Mouse (Mus musculus): Measurements from ENCODE around the gene Catsper4. TPM values are rescaled to one million over a fixed set of nuclear protein-coding genes. Genes with fewer than 3 reads are reported as not detected.

Catsper4 gene
- polyA plus RNA-seq, 1 experiment from 2014 or later, result not detected

- Histone ChIP-seq H3K4me2 (replicated peaks) (no peak within 1 kb of the TSS), H3K4me3 (no peak within 1 kb of the TSS), H3K9ac (no peak within 1 kb of the TSS), H3K27ac (no peak within 1 kb of the TSS), H3K9me3 (no peaks in the 10 kb centered on the region), H3K27me3 (replicated peaks) (no peaks in the 10 kb centered on the region), H3K36me3 (no peaks in the 10 kb centered on the region), H3K4me1 (no peaks in the 10 kb centered on the region)
- no peak for ATAC-seq (ENCODE audit: low FRiP score, low read depth)
- 96% methylated on average over 4 of the region's 4 CpGs for WGBS
Measured at GRCm38 (mm10) chr4:134202904-134203303, 24.3 kb downstream of the Catsper4 start, which contains the start of gene Gm7534. TSS of gene Gm7534 (minus strand) at chr4:134203004.

DNA sequence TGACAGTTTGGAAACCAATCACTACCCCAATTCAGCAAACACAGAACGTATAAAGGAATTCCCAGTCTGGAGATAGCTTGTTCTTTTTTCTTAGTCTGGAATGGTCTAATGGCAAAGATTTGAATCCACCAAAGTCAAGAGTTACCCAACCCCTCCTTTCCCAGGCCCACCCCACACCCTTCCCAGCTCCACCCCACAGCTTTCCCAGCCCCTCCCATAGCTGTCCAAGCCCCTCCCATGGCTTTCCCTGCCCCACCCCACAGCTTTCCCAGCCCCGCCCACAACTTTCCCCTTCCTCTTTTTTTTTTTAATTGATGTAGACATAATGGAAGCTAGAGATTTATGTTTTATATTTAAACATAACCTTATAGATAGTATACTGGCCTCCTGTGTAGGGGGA lies 27.8 kb downstream of the Catsper4 start:
- H3K9ac ChIP-seq, result no peak overlapping the region
- no peaks in the 10 kb centered on the region for H3K9me3 ChIP-seq
- H3K36me3 ChIP-seq, result no peaks in the 10 kb centered on the region
- no peak overlapping the region for H3K4me2 ChIP-seq (replicated peaks)
- H3K4me3 ChIP-seq, result no peak overlapping the region
- no peak overlapping the region for H3K27ac ChIP-seq
- H3K27me3 ChIP-seq (replicated peaks), result no peaks in the 10 kb centered on the region
- ATAC-seq (ENCODE audit: low FRiP score, low read depth), result no peak
- H3K4me1 ChIP-seq, result no peaks in the 10 kb centered on the region
- WGBS, result 76% methylated on average over 2 of the region's 2 CpGs

- peak; percentile 6; the same call in 1 of the 2 replicates for ATAC-seq (ENCODE audit: low FRiP score, low read depth)
- Histone ChIP-seq H3K27me3 (replicated peaks) (no peaks in the 10 kb centered on the region), H3K36me3 (no peaks in the 10 kb centered on the region), H3K4me2 (replicated peaks) (peak overlapping the region; percentile 79), H3K9ac (peak overlapping the region; percentile 78), H3K27ac (peak overlapping the region; percentile 53; the same call in 1 of the 2 replicates), H3K4me3 (peak overlapping the region; percentile 73), H3K9me3 (no peaks in the 10 kb centered on the region), H3K4me1 (peaks cover 11% of the 10 kb centered on the region; the same call in 1 of the 2 replicates)
- WGBS, result under 1% methylated on average over 22 of the region's 22 CpGs
Measured at GRCm38 (mm10) chr4:134186268-134186667, 40.9 kb downstream of the Catsper4 start.

- WGBS, result 82% methylated on average over 3 of the region's 3 CpGs
- H3K4me3 ChIP-seq, result peak overlapping the region; percentile 73
Measured at GRCm38 (mm10) chr4:134185569-134185968, 41.6 kb downstream of the Catsper4 start.

GRCm38 (mm10) chr4:134183711-134184110 lies 43.5 kb downstream of the Catsper4 start:
- no peak overlapping the region for H3K4me3 ChIP-seq
- no peaks in the 10 kb centered on the region for H3K27me3 ChIP-seq (replicated peaks)
- WGBS, result 93% methylated on average over 3 of the region's 3 CpGs
- H3K27ac ChIP-seq, result no peak overlapping the region
- no peak overlapping the region for H3K4me2 ChIP-seq (replicated peaks)
- H3K9ac ChIP-seq, result no peak overlapping the region
- no peak for ATAC-seq (ENCODE audit: low FRiP score, low read depth)
- no peaks in the 10 kb centered on the region for H3K9me3 ChIP-seq
- peaks cover 11% of the 10 kb centered on the region; the same call in 1 of the 2 replicates for H3K4me1 ChIP-seq
- H3K36me3 ChIP-seq, result no peaks in the 10 kb centered on the region

More at GRCm38 (mm10) chr4:134185569-134185968, 41.6 kb downstream of the Catsper4 start:
- Histone ChIP-seq H3K27ac (no peak overlapping the region), H3K9ac (peak overlapping the region; percentile 78; the same call in 1 of the 2 replicates), H3K9me3 (no peaks in the 10 kb centered on the region), H3K27me3 (replicated peaks) (no peaks in the 10 kb centered on the region), H3K4me2 (replicated peaks) (peak overlapping the region; percentile 79), H3K36me3 (no peaks in the 10 kb centered on the region), H3K4me1 (peaks cover 11% of the 10 kb centered on the region; the same call in 1 of the 2 replicates)
- no peak for ATAC-seq (ENCODE audit: low FRiP score, low read depth)

- Histone ChIP-seq H3K27ac (no peak overlapping the region), H3K36me3 (no peaks in the 10 kb centered on the region), H3K4me1 (peaks cover 11% of the 10 kb centered on the region; the same call in 1 of the 2 replicates), H3K4me2 (replicated peaks) (no peak overlapping the region), H3K27me3 (replicated peaks) (no peaks in the 10 kb centered on the region), H3K4me3 (no peak overlapping the region), H3K9ac (no peak overlapping the region), H3K9me3 (no peaks in the 10 kb centered on the region)
- ATAC-seq (ENCODE audit: low FRiP score, low read depth), result no peak
Measured at GRCm38 (mm10) chr4:134181825-134182224, 45.4 kb downstream of the Catsper4 start.

- Histone ChIP-seq H3K4me3 (no peak overlapping the region), H3K27me3 (replicated peaks) (no peaks in the 10 kb centered on the region), H3K4me2 (replicated peaks) (no peak overlapping the region), H3K9ac (no peak overlapping the region), H3K4me1 (peaks cover 8% of the 10 kb centered on the region; the same call in 1 of the 2 replicates), H3K27ac (no peak overlapping the region), H3K36me3 (no peaks in the 10 kb centered on the region), H3K9me3 (no peaks in the 10 kb centered on the region)
- no peak for ATAC-seq (ENCODE audit: low FRiP score, low read depth)
- WGBS, result 86% methylated on average over 1 of the region's 1 CpGs
Measured at GRCm38 (mm10) chr4:134181112-134181511, 46.1 kb downstream of the Catsper4 start.

- H3K4me3 ChIP-seq, result no peak overlapping the region
- H3K27me3 ChIP-seq (replicated peaks), result no peaks in the 10 kb centered on the region
- H3K27ac ChIP-seq, result no peak overlapping the region
- H3K9me3 ChIP-seq, result no peaks in the 10 kb centered on the region
- no peak overlapping the region for H3K9ac ChIP-seq
- no peak for ATAC-seq (ENCODE audit: low FRiP score, low read depth)
- no peak overlapping the region for H3K4me2 ChIP-seq (replicated peaks)
- 88% methylated on average over 3 of the region's 3 CpGs for WGBS
- peaks cover 8% of the 10 kb centered on the region for H3K36me3 ChIP-seq
- H3K4me1 ChIP-seq, result no peaks in the 10 kb centered on the region
Measured at GRCm38 (mm10) chr4:134172391-134172790, 54.8 kb downstream of the Catsper4 start.

DNA sequence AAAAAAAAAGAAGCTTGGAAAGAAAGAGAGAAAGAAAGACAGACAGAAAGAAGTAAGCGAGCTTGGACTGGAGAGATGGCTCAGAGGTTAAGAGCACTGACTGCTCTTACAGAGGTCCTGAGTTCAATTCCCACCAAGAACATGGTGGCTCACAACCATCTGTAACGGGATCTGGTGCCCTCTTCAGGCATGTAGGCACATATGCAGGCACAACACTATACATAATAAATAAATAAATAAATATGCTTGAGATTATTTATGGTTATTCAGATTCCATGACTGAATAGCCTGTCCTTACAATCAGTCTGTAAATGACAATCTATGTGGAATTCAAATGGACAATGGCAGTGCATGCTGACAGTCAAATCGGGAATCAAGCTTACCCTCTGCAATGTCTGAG lies 60.3 kb downstream of the Catsper4 start:
- Histone ChIP-seq H3K27me3 (replicated peaks) (no peaks in the 10 kb centered on the region), H3K4me1 (no peaks in the 10 kb centered on the region), H3K27ac (no peak overlapping the region), H3K9ac (no peak overlapping the region), H3K9me3 (no peaks in the 10 kb centered on the region), H3K36me3 (peaks cover 15% of the 10 kb centered on the region), H3K4me3 (no peak overlapping the region), H3K4me2 (replicated peaks) (no peak overlapping the region)
- ATAC-seq (ENCODE audit: low FRiP score, low read depth), result no peak
- WGBS, result 96% methylated on average over 3 of the region's 3 CpGs

- H3K9ac ChIP-seq, result no peak overlapping the region
- H3K4me2 ChIP-seq (replicated peaks), result no peak overlapping the region
- H3K4me3 ChIP-seq, result no peak overlapping the region
- H3K27ac ChIP-seq, result no peak overlapping the region
- ATAC-seq (ENCODE audit: low FRiP score, low read depth), result no peak
- H3K4me1 ChIP-seq, result no peaks in the 10 kb centered on the region
- H3K36me3 ChIP-seq, result peaks cover 8% of the 10 kb centered on the region
- no peaks in the 10 kb centered on the region for H3K27me3 ChIP-seq (replicated peaks)
- 90% methylated on average over 3 of the region's 3 CpGs for WGBS
- no peaks in the 10 kb centered on the region for H3K9me3 ChIP-seq
Measured at GRCm38 (mm10) chr4:134165548-134166465, 61.4 kb downstream of the Catsper4 start.

DNA sequence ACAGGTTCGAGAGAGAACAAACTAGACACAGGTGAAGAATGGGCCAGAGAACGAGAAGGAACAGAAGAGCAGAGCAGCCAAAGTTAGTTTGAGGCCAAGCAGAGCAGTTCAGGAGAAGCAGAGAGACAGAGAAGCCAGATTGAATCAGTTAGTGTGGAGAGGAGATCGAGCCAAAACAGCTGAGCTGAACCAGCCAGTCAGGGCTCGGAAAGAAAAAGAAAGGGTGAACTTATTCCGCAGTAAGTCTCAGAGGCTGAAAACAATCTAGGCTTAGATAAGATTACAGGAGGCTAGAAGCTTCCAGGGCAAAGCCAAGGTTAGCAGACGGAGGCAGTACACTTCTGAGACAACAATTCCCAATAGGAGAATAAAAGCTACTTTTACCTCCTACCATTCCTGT lies 62.2 kb downstream of the Catsper4 start:
- Histone ChIP-seq H3K4me3 (no peak overlapping the region), H3K27me3 (replicated peaks) (no peaks in the 10 kb centered on the region), H3K4me2 (replicated peaks) (no peak overlapping the region), H3K9ac (no peak overlapping the region), H3K4me1 (no peaks in the 10 kb centered on the region), H3K36me3 (peaks cover 8% of the 10 kb centered on the region), H3K27ac (no peak overlapping the region), H3K9me3 (no peaks in the 10 kb centered on the region)
- WGBS, result 83% methylated on average over 6 of the region's 6 CpGs
- ATAC-seq (ENCODE audit: low FRiP score, low read depth), result no peak

DNA sequence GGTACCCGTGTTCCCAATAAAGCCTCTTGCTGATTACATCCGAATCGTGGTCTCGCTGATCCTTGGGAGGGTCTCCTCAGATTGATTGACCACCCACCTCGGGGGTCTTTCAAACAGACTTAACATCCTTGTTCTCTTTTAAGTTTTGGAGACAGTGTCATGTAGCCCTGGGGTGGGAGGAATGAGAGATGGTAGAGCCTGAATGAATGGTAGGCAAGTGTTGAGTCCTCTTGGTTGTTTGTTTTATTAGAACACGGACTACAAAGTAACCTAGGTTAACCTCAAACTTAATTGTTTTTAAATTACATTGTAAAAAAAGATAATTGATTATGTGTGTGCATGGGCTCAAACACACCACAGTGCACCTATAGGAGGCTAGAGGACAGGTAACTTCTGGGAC lies 62.6 kb downstream of the Catsper4 start:
- no peaks in the 10 kb centered on the region for H3K9me3 ChIP-seq
- ATAC-seq (ENCODE audit: low FRiP score, low read depth), result no peak
- no peak overlapping the region for H3K27ac ChIP-seq
- H3K27me3 ChIP-seq (replicated peaks), result no peaks in the 10 kb centered on the region
- no peaks in the 10 kb centered on the region for H3K4me1 ChIP-seq
- H3K9ac ChIP-seq, result no peak overlapping the region
- H3K4me2 ChIP-seq (replicated peaks), result no peak overlapping the region
- WGBS, result 93% methylated on average over 6 of the region's 6 CpGs
- H3K36me3 ChIP-seq, result peaks cover 8% of the 10 kb centered on the region
- H3K4me3 ChIP-seq, result no peak overlapping the region

Measured in neural tube, embryonic 12.5 days (tissue).